Mouse (Mus musculus): ENCODE results near the gene Sept11.
A peak's percentile ranks its signal among the peaks of the same experiment; 100 is the strongest.

The Sept11 gene

GRCm38 (mm10) chr5:93128765-93129164 is 35.5 kb downstream of the Sept11 start:
- no peak for DNase-seq

GRCm38 (mm10) chr5:93129953-93130352 is 36.7 kb downstream of the Sept11 start:
- no peak for DNase-seq

GRCm38 (mm10) chr5:93131401-93131800 is 38.2 kb downstream of the Sept11 start:
- DNase-seq: no peak

- peak; percentile 61 for DNase-seq
Measured at GRCm38 (mm10) chr5:93133445-93134244, 40.4 kb downstream of the Sept11 start.

GRCm38 (mm10) chr5:93135368-93136107 is 42.3 kb downstream of the Sept11 start:
- DNase-seq: no peak

- peak; percentile 54 for DNase-seq
Measured at GRCm38 (mm10) chr5:93136956-93137586, 43.8 kb downstream of the Sept11 start.

GRCm38 (mm10) chr5:93139350-93139749 is 46.1 kb downstream of the Sept11 start:
- peak; percentile 62 for DNase-seq

- DNase-seq: no peak
Measured at GRCm38 (mm10) chr5:93140747-93141146, 47.5 kb downstream of the Sept11 start.

GRCm38 (mm10) chr5:93143360-93144091 is 50.3 kb downstream of the Sept11 start:
- no peak for DNase-seq

GRCm38 (mm10) chr5:93144874-93145273 is 51.6 kb downstream of the Sept11 start:
- no peak for DNase-seq

GRCm38 (mm10) chr5:93145504-93145903 is 52.3 kb downstream of the Sept11 start:
- no peak for DNase-seq

GRCm38 (mm10) chr5:93149969-93150777 is 56.9 kb downstream of the Sept11 start:
- DNase-seq: no peak

GRCm38 (mm10) chr5:93151985-93152384 is 58.7 kb downstream of the Sept11 start:
- no peak for DNase-seq

- no peak for DNase-seq
Measured at GRCm38 (mm10) chr5:93152451-93152850, 59.2 kb downstream of the Sept11 start.

GRCm38 (mm10) chr5:93154401-93154800 is 61.2 kb downstream of the Sept11 start:
- DNase-seq: no peak

- DNase-seq: peak; percentile 41
Measured at GRCm38 (mm10) chr5:93163541-93163940, 70.3 kb downstream of the Sept11 start.

- DNase-seq: no peak
Measured at GRCm38 (mm10) chr5:93167919-93168516, 74.8 kb downstream of the Sept11 start.

- DNase-seq: no peak
Measured at GRCm38 (mm10) chr5:93168654-93169053, 75.4 kb downstream of the Sept11 start.

GRCm38 (mm10) chr5:93171420-93171819 is 78.2 kb downstream of the Sept11 start:
- no peak for DNase-seq

GRCm38 (mm10) chr5:93172536-93172935 is 79.3 kb downstream of the Sept11 start:
- no peak for DNase-seq

- no peak for DNase-seq
Measured at GRCm38 (mm10) chr5:93174675-93175074, 81.4 kb downstream of the Sept11 start.

- no peak for DNase-seq
Measured at GRCm38 (mm10) chr5:93178616-93179015, 85.4 kb downstream of the Sept11 start.
